Mouse (Mus musculus) inflammation-experienced regulatory T-cells, adult 6 months (primary cell): ENCODE data around the gene Colq. TPM values are rescaled to one million over a fixed set of nuclear protein-coding genes. Genes with fewer than 3 reads are reported as not detected.
A peak's percentile ranks its signal among the peaks of the same experiment; 100 is the strongest.
"Not testable (repeated sequence)": the region's sequence is repeated elsewhere in the genome, so short reads cannot be mapped to it uniquely, and the experiment has no call there.

Experiments used
- ATAC-seq: one replicate; pipeline ENCODE4 v1.8.0; 2017
- polyA plus RNA-seq, 3 experiments: library from polyadenylated mRNA; unstranded; fragments of 100-300 nt; shearing (Covaris generic); gene quantifications; one replicate each; pipeline ENCODE4 v1.2.1; 2017

Colq gene
- polyA plus RNA-seq = 1 to 10 TPM; 2.1 to 6.2 (median 3.5) TPM

DNA sequence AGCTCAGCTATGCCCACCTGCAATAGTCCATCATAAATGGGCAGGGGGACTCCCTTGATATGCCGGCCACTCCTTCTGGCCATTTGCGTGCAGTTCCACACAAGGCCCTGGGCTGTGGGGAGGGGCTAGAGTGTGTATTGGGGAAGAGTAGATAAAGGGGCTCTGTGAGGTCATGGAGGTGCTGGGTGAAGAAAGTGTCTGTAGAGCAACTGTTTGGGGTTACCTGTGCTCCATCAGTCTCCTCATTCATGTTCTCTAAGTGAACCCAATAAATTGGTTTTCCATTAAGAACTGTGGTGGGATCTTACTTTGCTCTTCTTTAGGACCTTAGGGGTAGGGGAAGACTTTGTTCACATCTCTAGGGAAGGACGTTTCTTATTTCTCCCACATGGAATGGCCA, at the start of gene Colq:
Colq (minus strand) TSS at position 101 of the 400 bp plus-strand sequence.
- ATAC-seq = no peak

DNA sequence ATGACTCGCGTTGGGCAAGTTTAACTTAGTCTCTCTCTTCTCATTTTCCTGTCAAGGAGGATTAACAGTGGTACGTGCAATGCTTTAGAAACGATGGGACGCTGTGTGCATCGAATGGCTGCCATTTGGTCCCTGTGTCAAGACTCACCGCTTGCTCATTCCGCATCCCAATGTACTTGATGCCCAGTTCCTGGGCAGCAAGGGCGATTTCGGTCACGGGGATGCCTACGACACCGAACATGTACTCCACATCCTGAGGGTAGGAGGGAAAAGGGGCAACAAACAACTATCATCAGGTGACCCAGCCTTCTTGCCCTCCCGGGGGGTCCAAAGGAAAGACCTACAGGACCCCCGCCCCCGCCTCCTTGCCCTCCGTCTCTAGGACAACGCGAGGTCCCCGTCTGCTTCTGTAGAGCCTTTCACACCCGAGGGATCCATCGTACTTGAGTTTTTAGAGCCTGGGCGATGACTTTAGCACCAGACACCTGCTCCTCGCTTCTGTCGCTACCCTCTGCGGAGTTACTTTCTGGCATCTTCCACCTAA, 49.3 kb upstream of the Colq start, which contains the start of gene Gm49387:
Gm49387 (minus strand) TSS at position 533 of the 544 bp plus-strand sequence.
- ATAC-seq = peak; percentile 3

DNA sequence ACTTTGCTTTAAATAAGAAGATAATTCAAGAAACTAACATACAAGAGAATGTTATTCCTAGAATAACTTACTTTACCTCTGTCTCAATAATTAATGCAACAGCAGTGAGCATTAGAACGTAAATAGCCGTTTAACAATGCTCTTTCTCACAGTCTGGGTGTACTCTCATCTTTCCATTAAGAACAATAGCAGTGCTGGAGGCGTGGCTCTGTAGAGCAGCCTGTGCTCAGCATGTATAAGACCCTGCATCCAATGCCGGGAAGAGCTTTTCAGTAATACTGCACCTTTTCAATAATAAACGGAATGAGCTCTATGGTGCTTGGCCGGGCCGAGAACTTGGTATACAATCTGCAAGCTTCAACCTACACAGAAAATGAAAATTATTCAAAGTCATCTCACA, 39.5 kb upstream of the Colq start:
- no peak for ATAC-seq

DNA sequence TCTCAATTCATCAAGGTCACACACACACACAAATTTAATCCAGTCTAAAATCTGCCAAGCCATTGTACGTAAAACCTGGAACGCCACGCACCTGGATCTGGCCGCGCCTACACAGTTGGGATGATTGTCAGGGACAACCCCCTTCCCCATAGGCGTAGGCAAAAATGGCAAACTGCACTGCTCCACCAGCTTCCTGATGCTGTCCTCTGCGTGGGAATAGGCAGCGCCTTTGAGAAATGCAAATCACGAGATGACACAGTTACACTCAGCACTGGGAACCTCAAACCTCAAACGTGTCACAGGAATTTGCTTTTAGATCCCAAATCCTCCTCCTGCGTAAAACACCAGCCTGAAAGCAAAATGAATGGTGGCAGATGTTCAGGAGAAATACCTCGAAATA, 31.6 kb upstream of the Colq start:
- ATAC-seq = no peak

DNA sequence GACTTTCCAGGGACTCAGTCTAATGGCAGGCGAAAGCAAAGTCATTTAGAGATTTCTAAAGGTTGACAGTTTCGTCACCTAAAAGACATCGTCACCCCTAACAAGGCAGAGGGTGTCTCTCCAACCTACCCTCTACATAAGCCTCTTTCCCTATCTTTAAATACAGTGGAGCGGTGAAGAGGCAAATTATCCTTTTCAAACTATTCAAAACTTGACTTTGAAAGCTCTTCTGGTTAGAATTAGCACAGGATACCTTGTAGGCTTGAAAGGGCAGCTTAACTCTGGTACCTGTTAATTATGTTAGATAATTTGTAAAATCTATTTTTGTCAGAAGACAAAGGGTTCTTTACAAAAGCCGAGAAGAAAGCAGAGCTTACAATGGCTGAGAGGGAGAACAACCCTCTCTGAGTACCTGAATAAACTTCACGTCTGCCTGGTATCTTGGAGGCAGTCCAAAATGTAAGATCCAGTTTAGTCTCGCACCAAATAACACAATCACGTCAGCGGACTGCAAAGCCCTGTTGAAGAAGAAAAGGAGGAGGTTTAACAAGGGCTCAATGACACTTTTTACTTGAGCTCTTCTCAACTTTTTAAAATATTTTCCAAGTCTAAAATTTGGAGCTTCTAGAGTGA, 29.6 kb upstream of the Colq start:
- ATAC-seq = no peak

DNA sequence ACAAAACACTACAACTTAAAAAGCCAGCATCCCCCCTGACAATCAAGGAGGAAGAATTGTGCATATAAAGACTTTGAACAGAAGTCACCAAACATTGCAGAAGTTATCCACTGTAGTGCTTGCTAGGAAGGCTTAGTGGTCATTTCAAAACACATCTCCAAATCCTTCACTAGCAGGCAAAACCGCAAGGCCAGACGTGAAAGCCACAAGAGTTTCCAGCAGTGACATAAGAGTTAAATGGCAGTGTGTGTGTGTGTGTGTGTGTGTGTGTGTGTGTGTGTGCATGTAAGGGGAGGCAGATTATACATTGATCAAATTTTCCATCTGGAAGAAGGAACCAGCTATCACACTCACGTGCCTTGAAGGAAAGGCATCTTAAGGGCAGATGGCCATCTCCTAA, 26.9 kb upstream of the Colq start:
- ATAC-seq = no peak

DNA sequence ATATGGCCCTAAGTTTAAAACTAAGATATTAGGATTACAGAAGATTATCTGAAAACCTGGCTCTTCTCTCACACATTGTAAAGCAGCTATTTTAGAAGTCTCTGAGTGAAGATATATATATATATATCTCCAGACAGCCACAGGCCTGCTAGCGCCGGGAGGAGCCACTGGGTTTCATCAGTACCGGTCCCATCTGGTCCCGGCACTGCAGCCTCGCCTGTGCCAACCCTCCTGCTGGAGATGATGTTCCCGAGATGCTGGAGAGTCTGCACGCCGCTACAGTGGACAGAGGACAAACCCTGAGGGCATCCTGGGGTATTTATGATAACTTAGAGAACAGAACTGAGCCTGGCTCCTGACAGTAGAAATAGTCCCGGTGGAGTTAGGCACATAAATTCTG, 26.1 kb upstream of the Colq start:
- no peak for ATAC-seq

DNA sequence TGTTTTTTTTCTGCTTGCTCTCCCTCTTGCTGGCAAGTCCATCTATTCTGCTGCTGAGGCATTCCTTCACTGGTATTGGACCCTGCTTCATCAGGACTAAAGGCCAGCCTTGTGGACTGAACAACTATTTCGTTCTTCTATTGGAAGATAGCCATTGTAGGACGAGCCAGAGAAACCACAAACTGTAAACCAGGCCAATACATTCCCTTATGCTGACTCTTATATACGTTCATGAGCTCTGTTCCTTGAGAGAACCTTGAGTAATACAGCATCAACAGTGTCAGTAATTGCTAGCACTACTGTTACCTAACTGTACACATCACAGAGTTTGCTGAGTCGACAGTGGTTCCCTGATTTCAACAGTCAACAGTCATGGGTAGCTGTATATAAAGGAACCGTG, 22.5 kb upstream of the Colq start:
- ATAC-seq = no peak

DNA sequence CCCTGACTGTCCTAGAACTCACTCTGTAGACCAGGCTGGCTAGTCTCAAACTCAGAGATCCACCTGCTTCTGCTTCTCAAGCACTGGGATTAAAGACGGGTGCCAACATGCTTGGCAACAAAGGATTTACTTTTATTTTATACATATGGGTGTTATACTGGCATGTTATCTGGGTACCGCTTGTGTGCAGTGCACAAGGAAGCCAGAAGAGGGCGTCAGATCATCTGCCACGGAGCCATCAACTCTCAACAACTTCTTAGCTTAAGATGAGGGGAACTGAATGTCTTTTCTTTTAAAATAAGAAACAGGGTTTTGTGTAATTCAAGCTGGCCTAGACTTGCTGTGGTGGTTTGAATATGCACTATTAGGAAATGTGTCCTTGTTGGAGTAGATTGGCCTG, 20.8 kb upstream of the Colq start:
- no peak for ATAC-seq

DNA sequence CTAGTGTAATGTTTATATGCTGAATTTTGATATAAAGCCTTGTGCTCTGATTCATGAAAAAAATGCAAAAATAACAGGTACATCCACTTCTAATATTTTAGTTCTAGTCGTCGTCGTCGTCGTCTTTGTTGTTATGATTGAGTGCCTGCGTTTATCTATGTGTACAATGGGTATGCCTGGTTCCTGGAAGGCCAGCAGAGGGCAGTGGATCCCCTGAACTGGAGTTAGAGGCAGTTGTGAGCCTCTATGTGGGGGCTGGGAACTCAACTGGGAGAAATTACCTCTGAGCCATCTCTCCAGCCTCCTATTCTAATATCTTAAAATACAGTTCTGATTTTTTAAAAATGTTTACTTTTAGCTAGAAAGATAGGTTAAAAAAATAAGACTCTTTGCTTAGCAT, 14.4 kb upstream of the Colq start:
- ATAC-seq = no peak

DNA sequence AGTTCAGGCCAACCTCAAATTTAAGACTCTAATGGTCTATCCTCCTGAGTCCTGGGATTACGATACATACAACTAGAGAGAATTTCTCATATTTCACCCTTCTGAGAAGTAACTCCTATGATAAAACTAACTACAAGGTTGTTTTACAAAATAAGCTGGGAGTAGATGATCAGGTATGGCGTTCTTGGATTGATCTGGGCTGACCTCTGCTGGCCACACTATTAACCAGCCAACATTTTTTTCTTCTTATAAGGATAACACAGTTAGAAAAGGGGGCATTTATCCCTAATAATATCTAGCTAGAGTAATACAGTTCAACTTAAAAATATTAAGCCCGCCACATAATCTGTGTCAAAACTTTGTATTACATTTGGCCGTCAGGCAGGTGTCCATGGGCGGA, 13.8 kb upstream of the Colq start:
- ATAC-seq = no peak

DNA sequence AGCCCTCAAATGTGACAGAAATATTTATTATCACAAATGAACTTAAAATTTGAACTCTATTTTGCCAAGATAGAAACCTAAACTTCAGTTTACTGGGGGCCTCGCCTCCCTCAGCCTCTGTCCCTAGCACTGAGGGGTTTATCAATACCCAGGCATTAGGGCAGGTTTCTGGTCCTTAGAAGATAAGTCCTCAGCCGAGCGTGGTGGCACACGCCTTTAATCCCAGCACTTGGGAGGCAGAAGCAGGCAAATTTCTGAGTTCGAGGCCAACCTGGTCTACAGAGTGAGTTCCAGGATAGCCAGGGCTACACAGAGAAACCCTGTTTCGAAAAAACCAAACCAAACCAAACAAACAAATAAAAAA, 11.5 kb upstream of the Colq start:
- ATAC-seq = not testable (repeated sequence)

DNA sequence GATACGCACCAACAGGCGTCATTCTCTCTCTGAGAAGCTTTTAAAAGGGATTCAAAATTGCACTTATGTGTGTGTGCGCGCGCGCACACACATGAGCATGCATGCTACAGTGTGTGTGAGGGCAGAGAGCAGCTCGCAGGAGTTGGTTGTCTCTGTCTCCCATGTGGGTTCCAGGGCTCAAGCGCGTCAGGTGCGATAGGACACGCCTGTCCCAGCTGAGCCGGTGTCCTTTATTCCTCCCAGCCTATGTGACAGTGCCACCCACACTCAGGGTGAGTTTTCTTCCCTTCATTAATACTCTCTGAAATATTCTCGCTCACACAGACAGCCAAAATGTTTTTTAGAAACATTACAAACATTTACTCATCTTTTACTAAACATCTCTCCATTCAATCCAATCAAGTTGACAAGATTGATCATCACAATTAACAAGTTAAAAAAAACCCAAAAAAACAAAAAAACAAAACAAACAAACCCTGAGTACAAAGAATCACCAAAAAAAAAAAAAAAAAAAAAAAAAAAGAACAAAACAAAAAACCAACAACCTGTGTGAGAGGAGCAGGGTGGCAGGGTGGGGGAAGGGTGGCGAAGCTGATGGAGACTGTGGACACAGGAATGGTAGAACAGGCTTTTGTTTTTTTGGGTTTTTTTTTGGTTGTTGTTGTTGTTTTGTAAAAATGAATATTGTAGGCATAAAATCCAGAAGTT, 10.9 kb upstream of the Colq start:
- no peak for ATAC-seq

DNA sequence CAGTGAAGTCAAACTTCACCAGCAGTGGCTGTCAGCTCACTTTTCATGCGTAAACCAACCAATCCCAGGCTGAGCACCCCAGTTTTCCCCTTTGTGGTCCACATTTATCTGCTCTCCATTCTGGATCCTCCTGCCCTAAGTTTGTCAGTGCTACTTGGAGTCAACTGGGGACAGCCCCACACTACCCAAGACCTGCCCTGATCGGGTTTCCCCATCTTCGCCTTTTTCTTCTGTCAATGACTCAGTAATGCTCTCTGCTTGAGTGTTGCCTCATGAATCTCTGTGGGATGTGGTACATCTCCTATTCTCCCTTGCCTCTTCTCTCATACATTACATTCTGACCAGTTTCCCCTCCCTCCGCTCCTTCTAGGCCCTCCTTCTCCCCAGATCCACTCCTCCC, 6.3 kb upstream of the Colq start:
- no peak for ATAC-seq

DNA sequence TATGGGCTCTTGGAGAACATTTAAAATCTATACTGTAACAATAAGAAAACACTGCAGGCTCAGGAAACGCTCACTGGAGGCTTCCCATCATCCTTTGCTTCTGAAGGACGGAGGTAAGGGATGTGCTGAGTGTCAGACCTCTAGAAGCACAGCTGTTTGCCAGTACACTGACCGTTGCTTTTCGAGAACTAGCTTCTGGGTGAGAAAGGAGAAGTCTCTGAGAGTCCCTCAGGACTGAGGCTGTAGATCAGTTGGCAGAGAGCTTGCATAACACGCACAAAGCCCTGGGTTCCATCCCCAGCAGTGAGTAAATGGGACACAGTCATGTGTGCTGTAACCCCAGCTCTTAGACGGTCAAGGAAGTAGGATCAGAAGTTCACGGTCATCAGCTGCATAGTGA, 5.3 kb upstream of the Colq start:
- ATAC-seq = no peak

DNA sequence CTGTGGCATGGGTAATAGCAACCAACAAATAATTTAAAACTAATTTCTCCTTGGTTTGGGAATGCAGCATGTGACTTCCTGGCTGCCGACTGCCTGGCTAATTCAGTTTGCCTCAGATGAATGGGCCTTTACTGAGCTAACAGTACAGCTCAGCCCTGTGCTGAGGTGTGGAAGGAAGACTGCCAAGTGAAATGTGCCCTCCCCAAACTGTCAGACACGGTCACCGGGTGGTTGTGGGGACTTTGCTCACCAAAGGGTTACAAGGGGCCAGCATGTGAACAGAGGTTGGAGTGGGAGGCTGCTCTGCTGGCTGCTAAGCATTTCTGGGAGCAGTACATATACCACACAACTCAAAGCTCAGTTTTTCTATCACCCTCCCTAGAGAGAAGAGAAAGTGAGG, 3.5 kb upstream of the Colq start:
- no peak for ATAC-seq

DNA sequence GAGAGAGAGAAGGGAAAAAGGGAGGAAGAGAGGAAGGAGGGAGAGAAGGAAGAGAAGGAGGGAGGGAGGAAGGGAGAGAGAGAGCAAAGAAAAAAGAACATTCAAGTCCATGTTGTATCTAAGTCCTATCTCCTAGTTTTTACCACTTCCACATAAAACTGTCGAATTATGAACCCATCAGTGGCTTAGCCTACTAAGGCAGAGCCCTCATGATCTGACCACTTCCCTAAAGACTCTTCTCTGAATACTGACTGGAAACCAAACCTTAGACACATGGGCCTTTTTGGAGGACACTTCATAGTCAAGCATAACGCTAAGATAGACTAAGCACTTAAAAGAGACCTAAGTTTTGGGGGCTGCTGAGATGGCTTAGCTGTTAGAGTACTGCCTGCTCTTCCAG, 1.9 kb upstream of the Colq start:
- no peak for ATAC-seq

DNA sequence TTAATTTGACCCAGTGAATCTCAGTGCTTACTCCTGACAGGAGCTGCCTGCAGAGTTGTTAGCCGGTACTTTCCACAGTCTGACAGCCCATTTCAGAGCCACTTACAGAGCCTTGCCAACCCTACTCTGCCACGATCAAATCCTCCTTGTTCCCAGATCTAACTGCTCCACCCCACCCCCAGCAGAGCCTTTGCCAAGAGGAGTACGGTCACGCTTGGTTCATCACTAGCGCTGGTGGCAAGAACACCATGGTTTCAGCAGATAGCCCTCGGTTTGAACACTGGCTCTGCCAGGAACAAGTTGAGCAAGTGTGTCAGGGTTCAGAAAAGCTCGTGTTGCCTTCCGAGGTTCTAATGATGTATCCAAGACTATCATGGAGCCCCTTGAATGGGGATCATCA, 4.7 kb downstream of the Colq start:
- no peak for ATAC-seq

DNA sequence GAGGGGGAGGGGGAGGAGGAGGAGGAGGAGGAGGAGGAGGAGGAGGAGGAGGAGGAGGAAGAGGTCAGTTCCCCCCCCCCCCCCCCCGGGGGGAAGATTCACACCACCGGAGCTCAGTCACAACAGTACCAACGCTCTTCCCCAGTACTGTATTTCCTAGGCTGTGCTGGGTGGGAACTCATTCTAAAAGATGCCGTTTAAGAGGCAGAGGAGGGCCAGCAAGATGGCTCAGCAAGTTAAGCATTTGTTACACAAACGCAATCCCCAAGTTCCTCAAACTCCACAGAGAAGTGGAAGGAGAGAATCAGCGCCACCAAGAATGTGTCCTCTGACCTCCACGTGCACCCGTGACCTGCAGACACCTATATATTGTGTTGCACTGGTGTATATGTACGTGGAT, 8.1 kb downstream of the Colq start:
- ATAC-seq = no peak

DNA sequence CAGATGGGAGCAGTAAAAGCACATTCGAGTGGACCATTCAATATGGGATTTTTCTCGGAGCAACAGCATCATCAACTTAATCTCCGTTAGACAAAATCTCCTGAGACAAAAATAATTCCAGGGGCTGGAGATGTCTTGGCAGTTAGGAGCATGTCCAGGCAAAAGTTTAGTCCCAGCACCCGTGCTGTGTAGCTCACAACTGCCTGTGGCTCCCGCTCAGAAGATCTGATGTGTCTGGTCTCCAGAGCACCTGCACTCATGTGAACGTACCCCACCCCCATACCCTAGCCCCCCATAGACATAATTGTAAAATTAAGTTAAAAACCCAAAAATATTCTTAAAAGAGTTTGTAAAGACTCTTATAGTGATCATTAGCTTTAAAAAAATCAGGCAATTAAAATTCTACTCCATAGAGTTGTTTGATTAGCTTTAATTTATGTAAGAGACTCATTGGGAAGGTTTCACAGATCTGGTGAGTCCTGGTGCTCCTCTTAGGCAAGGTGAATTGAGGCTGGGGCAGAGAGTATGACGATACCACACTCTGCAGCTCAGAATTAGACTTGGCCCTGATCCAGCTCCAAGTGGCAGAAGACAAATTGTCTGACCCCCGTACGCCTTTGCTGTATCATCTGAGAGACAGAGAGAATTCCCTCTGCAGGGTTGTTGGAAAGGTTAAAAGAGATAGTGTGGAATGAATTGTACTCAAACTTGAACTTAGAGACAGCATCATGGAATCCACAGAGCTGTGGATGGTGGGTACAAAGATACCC, 13.0 kb downstream of the Colq start:
- no peak for ATAC-seq

DNA sequence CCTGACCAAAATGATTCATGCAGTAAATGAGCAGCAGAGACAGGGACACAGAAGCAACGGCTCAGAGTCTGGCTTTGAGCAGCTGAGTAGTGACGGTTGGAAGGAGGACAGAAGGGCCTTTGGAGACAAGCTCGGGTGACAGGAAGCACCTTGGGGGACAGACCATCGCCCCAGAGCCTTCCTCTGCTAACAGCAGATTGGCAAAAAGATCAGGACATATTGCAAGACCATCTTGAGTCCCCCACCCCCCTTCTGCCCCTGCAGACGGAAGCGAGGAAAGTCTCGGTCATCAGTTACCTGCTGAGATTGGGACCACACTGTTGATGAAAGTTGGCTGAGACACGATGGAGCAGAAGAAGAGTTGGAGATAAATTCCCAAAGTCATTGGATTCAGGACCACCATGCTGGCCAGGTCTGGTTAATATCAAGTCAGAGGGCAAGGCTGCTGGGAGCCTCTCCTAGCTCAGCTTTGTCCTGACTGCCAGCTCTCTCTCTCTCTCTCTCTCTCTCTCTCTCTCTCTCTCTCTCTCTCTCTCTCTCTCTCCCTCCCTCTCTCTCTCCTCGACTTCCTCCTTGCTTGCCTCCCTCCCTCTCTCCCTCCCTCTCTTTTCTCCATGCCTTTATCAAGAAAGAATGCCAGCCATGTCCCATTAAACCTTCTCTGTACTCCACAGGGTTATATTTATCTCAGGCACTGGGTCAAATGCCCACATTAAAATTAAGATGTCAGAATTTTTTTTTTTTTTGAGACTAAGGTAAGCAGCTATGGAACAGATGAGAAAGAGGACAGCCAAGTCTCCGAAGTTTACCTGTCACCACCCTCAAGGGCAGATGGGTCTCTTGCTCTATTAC, 14.1 kb downstream of the Colq start:
- ATAC-seq = no peak

DNA sequence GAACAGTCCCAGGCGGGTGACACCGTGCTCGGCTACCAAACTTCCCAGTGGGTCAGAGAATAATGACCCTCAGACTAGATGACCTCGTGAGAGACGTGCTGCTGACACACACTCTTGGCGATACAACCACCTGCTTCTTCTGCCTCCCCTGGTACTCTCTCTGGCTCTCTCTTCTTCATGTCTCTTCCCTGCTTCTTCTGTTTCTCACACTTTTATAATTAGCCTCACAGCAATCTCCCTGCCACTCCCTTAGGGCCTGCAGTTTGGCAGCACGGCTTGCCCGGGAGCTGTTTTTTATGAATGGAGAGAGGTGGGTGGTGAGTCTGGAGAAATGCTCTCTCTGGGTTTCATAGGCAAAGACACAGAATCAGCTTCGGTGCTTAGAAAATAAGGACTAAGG, 15.3 kb downstream of the Colq start:
- ATAC-seq = no peak
